Mouse (Mus musculus): ENCODE measurements around the gene Rcn2. TPM values are rescaled to one million over a fixed set of nuclear protein-coding genes. Genes with fewer than 3 reads are reported as not detected.
"Not testable (repeated sequence)": the region's sequence is repeated elsewhere in the genome, so short reads cannot be mapped to it uniquely, and the experiment has no call there.

The Rcn2 gene
- polyA plus RNA-seq (2012; rRNA removed) (176 and 181 TPM in 2 replicates), polyA plus RNA-seq (2014; fragmentation: Nextera tagmentation; extraction: Ambion mirVana) (266 and 280 TPM in 2 replicates)

GRCm38 (mm10) chr9:56041372-56042180 lies at the start of gene Rcn2:
Gene Rcn2, plus strand, starts transcription at chr9:56041845.
- Histone ChIP-seq H3K4me1 (ENCODE audit: control insufficient read depth, insufficient read depth, low read length) (peaks cover 16% of the 10 kb centered on the region), H3K27ac (replicated peaks; ENCODE audit: low read depth, low read length) (peak within 1 kb of the TSS; percentile 97), H3K4me3 (replicated peaks; ENCODE audit: low read length) (peak within 1 kb of the TSS; percentile 84), H3K9me3 (ENCODE audit: control insufficient read depth, low read length) (no peaks in the 10 kb centered on the region), H3K36me3 (ENCODE audit: control insufficient read depth, insufficient read depth, low read length) (peaks cover 21% of the 10 kb centered on the region), H3K9ac (ENCODE audit: low read depth, low read length, severe bottlenecking) (peak within 1 kb of the TSS; percentile 97), H3K27me3 (ENCODE audit: control insufficient read depth, insufficient read depth, low read length) (no peaks in the 10 kb centered on the region), H3K4me2 (replicated peaks; ENCODE audit: low read depth, low read length, severe bottlenecking) (peak within 1 kb of the TSS; percentile 53)
- DNase-seq (ENCODE audit: low spot score) (peak; percentile 98), ATAC-seq (ENCODE audit: low FRiP score, low read depth) (peak; percentile 100)
- peak; percentile 97; the same call in 1 of the 2 replicates for TF ChIP-seq POLR2A (IDR thresholded peaks at IDR 0.05; ENCODE audit: borderline replicate concordance, extremely low read depth, insufficient read depth, insufficient read length)
- WGBS = under 1% methylated on average over 31 of the region's 49 CpGs

GRCm38 (mm10) chr9:56004679-56005078 lies 37.0 kb upstream of the Rcn2 start:
- not testable (repeated sequence) for H3K9ac ChIP-seq (ENCODE audit: low read depth, low read length, severe bottlenecking); H3K36me3 ChIP-seq (ENCODE audit: control insufficient read depth, insufficient read depth, low read length); H3K27me3 ChIP-seq (ENCODE audit: control insufficient read depth, insufficient read depth, low read length); H3K4me1 ChIP-seq (ENCODE audit: control insufficient read depth, insufficient read depth, low read length); H3K4me2 ChIP-seq (replicated peaks; ENCODE audit: low read depth, low read length, severe bottlenecking); H3K27ac ChIP-seq (replicated peaks; ENCODE audit: low read depth, low read length); H3K9me3 ChIP-seq (ENCODE audit: control insufficient read depth, low read length); DNase-seq (ENCODE audit: low spot score); H3K4me3 ChIP-seq (replicated peaks; ENCODE audit: low read length); ATAC-seq (ENCODE audit: low FRiP score, low read depth)
- no CpG with 5 or more reads among the region's 2 CpGs for WGBS

GRCm38 (mm10) chr9:56010450-56010849 lies 31.2 kb upstream of the Rcn2 start, which contains the start of gene 4930563M21Rik:
Gene 4930563M21Rik, minus strand, starts transcription at chr9:56010550.
- 78% methylated on average over 4 of the region's 4 CpGs for WGBS
- no peak within 1 kb of the TSS for H3K4me3 ChIP-seq (replicated peaks; ENCODE audit: low read length)

GRCm38 (mm10) chr9:56024772-56025171 lies 16.9 kb upstream of the Rcn2 start:
- Histone ChIP-seq H3K4me2 (replicated peaks; ENCODE audit: low read depth, low read length, severe bottlenecking) (no peak overlapping the region), H3K4me1 (ENCODE audit: control insufficient read depth, insufficient read depth, low read length) (no peaks in the 10 kb centered on the region), H3K9ac (ENCODE audit: low read depth, low read length, severe bottlenecking) (no peak overlapping the region), H3K27me3 (ENCODE audit: control insufficient read depth, insufficient read depth, low read length) (no peaks in the 10 kb centered on the region), H3K4me3 (replicated peaks; ENCODE audit: low read length) (no peak overlapping the region), H3K27ac (replicated peaks; ENCODE audit: low read depth, low read length) (no peak overlapping the region), H3K36me3 (ENCODE audit: control insufficient read depth, insufficient read depth, low read length) (no peaks in the 10 kb centered on the region), H3K9me3 (ENCODE audit: control insufficient read depth, low read length) (no peaks in the 10 kb centered on the region)
- no peak for TF ChIP-seq POLR2A (IDR thresholded peaks at IDR 0.05; ENCODE audit: borderline replicate concordance, extremely low read depth, insufficient read depth, insufficient read length)
- DNase-seq (ENCODE audit: low spot score) (no peak), ATAC-seq (ENCODE audit: low FRiP score, low read depth) (no peak)
- WGBS = 60% methylated on average over 2 of the region's 2 CpGs

More at GRCm38 (mm10) chr9:56010450-56010849, 31.2 kb upstream of the Rcn2 start, which contains the start of gene 4930563M21Rik:
- ATAC-seq (ENCODE audit: low FRiP score, low read depth) (no peak), DNase-seq (ENCODE audit: low spot score) (no peak)
- Histone ChIP-seq H3K4me2 (replicated peaks; ENCODE audit: low read depth, low read length, severe bottlenecking) (no peak within 1 kb of the TSS), H3K4me1 (ENCODE audit: control insufficient read depth, insufficient read depth, low read length) (no peaks in the 10 kb centered on the region), H3K9ac (ENCODE audit: low read depth, low read length, severe bottlenecking) (no peak within 1 kb of the TSS), H3K36me3 (ENCODE audit: control insufficient read depth, insufficient read depth, low read length) (no peaks in the 10 kb centered on the region), H3K27me3 (ENCODE audit: control insufficient read depth, insufficient read depth, low read length) (no peaks in the 10 kb centered on the region), H3K9me3 (ENCODE audit: control insufficient read depth, low read length) (no peaks in the 10 kb centered on the region; the same call in 1 of the 2 replicates), H3K27ac (replicated peaks; ENCODE audit: low read depth, low read length) (no peak within 1 kb of the TSS)
- TF ChIP-seq POLR2A (IDR thresholded peaks at IDR 0.05; ENCODE audit: borderline replicate concordance, extremely low read depth, insufficient read depth, insufficient read length) = no peak

GRCm38 (mm10) chr9:56027292-56027691 lies 14.4 kb upstream of the Rcn2 start:
- no peaks in the 10 kb centered on the region for H3K4me1 ChIP-seq (ENCODE audit: control insufficient read depth, insufficient read depth, low read length)
- TF ChIP-seq POLR2A (IDR thresholded peaks at IDR 0.05; ENCODE audit: borderline replicate concordance, extremely low read depth, insufficient read depth, insufficient read length) = no peak
- no peak overlapping the region for H3K4me2 ChIP-seq (replicated peaks; ENCODE audit: low read depth, low read length, severe bottlenecking)
- no peaks in the 10 kb centered on the region for H3K36me3 ChIP-seq (ENCODE audit: control insufficient read depth, insufficient read depth, low read length)
- no peak for ATAC-seq (ENCODE audit: low FRiP score, low read depth)
- no peaks in the 10 kb centered on the region for H3K9me3 ChIP-seq (ENCODE audit: control insufficient read depth, low read length)
- no peak overlapping the region for H3K27ac ChIP-seq (replicated peaks; ENCODE audit: low read depth, low read length)
- no peak overlapping the region for H3K9ac ChIP-seq (ENCODE audit: low read depth, low read length, severe bottlenecking)
- H3K4me3 ChIP-seq (replicated peaks; ENCODE audit: low read length) = no peak overlapping the region
- no peaks in the 10 kb centered on the region for H3K27me3 ChIP-seq (ENCODE audit: control insufficient read depth, insufficient read depth, low read length)
- DNase-seq (ENCODE audit: low spot score) = no peak
- WGBS = 77% methylated on average over 16 of the region's 16 CpGs
